Mouse (Mus musculus) heart, embryonic 11.5 days (tissue): ENCODE results near the gene Slc12a6. TPM values are rescaled to one million over a fixed set of nuclear protein-coding genes. Genes with fewer than 3 reads are reported as not detected.

Experiments
- ATAC-seq: fragments of 200-750 bp; cut with Nextera tagmentation; replicated peaks from 2 replicates; pipeline ENCODE4 v1.8.0; 2017; ENCODE audit warnings: moderate library complexity; ENCODE audit not compliant: insufficient number of reproducible peaks, low FRiP score, low TSS enrichment
- H3K27ac ChIP-seq: fragments of 300-500 bp; sonication (generic); 2 replicates; pipeline ENCODE4 v1.5.1; 2014; ENCODE audit warnings: mild to moderate bottlenecking, low read depth, low read length
- H3K27me3 ChIP-seq: fragments of 300-500 bp; sonication (generic); 2 replicates; pipeline ENCODE4 v1.6.1; 2014; ENCODE audit warnings: mild to moderate bottlenecking, low read length, mixed read lengths; ENCODE audit not compliant: control insufficient read depth, insufficient read depth
- H3K36me3 ChIP-seq: fragments of 300-500 bp; sonication (generic); 2 replicates; pipeline ENCODE4 v1.6.1; 2014; ENCODE audit warnings: mild to moderate bottlenecking, low read length, moderate library complexity, mixed read lengths; ENCODE audit not compliant: control insufficient read depth, insufficient read depth
- H3K4me1 ChIP-seq: fragments of 300-500 bp; sonication (generic); 2 replicates; pipeline ENCODE4 v1.6.1; 2014; ENCODE audit warnings: low read length; ENCODE audit not compliant: control insufficient read depth, insufficient read depth
- H3K4me2 ChIP-seq: fragments of 300-500 bp; sonication (generic); 2 replicates; pipeline ENCODE4 v1.6.1; 2014; ENCODE audit warnings: mild to moderate bottlenecking, moderate library complexity
- H3K4me3 ChIP-seq: fragments of 300-500 bp; sonication (generic); 2 replicates; pipeline ENCODE4 v1.5.1; 2014; ENCODE audit warnings: low read depth, low read length
- H3K9ac ChIP-seq: fragments of 300-500 bp; sonication (generic); 2 replicates; pipeline ENCODE4 v1.6.1; 2014; ENCODE audit warnings: mild to moderate bottlenecking, low read depth, low read length, moderate library complexity
- H3K9me3 ChIP-seq: fragments of 300-500 bp; sonication (generic); replicated peaks from 2 replicates; pipeline ENCODE4 v1.6.1; 2016; ENCODE audit warnings: low read length; ENCODE audit not compliant: control insufficient read depth
- WGBS: fragments of 180-500 bp; shearing (Covaris S2); extraction: QIAGEN DNeasy Blood & Tissue Kit; methylation state at CpG from one replicate; pipeline ENCODE4 v1.1.7; 2014; ENCODE audit not compliant: insufficient replicate concordance; 5-methylcytosine and 5-hydroxymethylcytosine counted together
- polyA plus RNA-seq: library from polyadenylated mRNA; unstranded; fragments of >200 nt; fragmentation: Nextera tagmentation; extraction: Ambion mirVana; gene quantifications from 2 replicates; pipeline ENCODE4 v1.2.1, GENCODE M21; 2014

The Slc12a6 gene
- polyA plus RNA-seq, 1 experiment from 2014 or later, result 12.8 TPM

GRCm38 (mm10) chr2:112259241-112259962 is 6.2 kb upstream of the Slc12a6 start, which contains the start of gene Nutm1:
Nutm1 (minus strand) TSS chr2:112259291.
- no peak for ATAC-seq
- 72% methylated on average over 10 of the region's 10 CpGs for WGBS
- Histone ChIP-seq H3K27me3 (no peaks in the 10 kb centered on the region), H3K4me3 (no peak within 1 kb of the TSS), H3K9ac (no peak within 1 kb of the TSS), H3K4me2 (no peak within 1 kb of the TSS), H3K9me3 (no peaks in the 10 kb centered on the region), H3K27ac (no peak within 1 kb of the TSS), H3K36me3 (no peaks in the 10 kb centered on the region), H3K4me1 (no peaks in the 10 kb centered on the region)

GRCm38 (mm10) chr2:112261748-112262653 is 3.6 kb upstream of the Slc12a6 start, which contains the start of gene Nop10:
Nop10 (plus strand) TSS chr2:112261926.
- Histone ChIP-seq H3K4me2 (peak within 1 kb of the TSS; percentile 76), H3K4me1 (no peaks in the 10 kb centered on the region), H3K9ac (peak within 1 kb of the TSS; percentile 82), H3K27ac (peak within 1 kb of the TSS; percentile 43; the same call in 1 of the 2 replicates), H3K27me3 (no peaks in the 10 kb centered on the region), H3K36me3 (no peaks in the 10 kb centered on the region), H3K9me3 (no peaks in the 10 kb centered on the region), H3K4me3 (peak within 1 kb of the TSS; percentile 70)
- ATAC-seq, result peak; percentile 44; the same call in 1 of the 2 replicates
- WGBS, result under 1% methylated on average over 36 of the region's 36 CpGs

- no peaks in the 10 kb centered on the region for H3K9me3 ChIP-seq
- no peaks in the 10 kb centered on the region for H3K36me3 ChIP-seq
- WGBS, result 31% methylated on average over 4 of the region's 4 CpGs
- no peaks in the 10 kb centered on the region for H3K27me3 ChIP-seq
- H3K4me1 ChIP-seq, result no peaks in the 10 kb centered on the region
- peak overlapping the region; percentile 70 for H3K4me3 ChIP-seq
- no peak for ATAC-seq
- no peak overlapping the region for H3K27ac ChIP-seq
- H3K4me2 ChIP-seq, result peak overlapping the region; percentile 76
- H3K9ac ChIP-seq, result peak overlapping the region; percentile 82
Observed at GRCm38 (mm10) chr2:112262779-112263295, 2.8 kb upstream of the Slc12a6 start.

- WGBS, result 69% methylated on average over 4 of the region's 4 CpGs
- no peaks in the 10 kb centered on the region for H3K36me3 ChIP-seq
- no peak overlapping the region for H3K4me2 ChIP-seq
- H3K27ac ChIP-seq, result no peak overlapping the region
- H3K27me3 ChIP-seq, result no peaks in the 10 kb centered on the region
- ATAC-seq, result no peak
- H3K9me3 ChIP-seq, result no peaks in the 10 kb centered on the region
- no peak overlapping the region for H3K9ac ChIP-seq
- no peak overlapping the region for H3K4me3 ChIP-seq
- no peaks in the 10 kb centered on the region for H3K4me1 ChIP-seq
Observed at GRCm38 (mm10) chr2:112264364-112264763, 1.3 kb upstream of the Slc12a6 start.

- H3K36me3 ChIP-seq, result no peaks in the 10 kb centered on the region
- peak within 1 kb of the TSS; percentile 85 for H3K4me3 ChIP-seq
- no peaks in the 10 kb centered on the region for H3K4me1 ChIP-seq
- no peaks in the 10 kb centered on the region for H3K9me3 ChIP-seq
- H3K9ac ChIP-seq, result peak within 1 kb of the TSS; percentile 88
- H3K27me3 ChIP-seq, result no peaks in the 10 kb centered on the region
- peak within 1 kb of the TSS; percentile 91 for H3K4me2 ChIP-seq
- 1% methylated on average over 11 of the region's 11 CpGs for WGBS
- ATAC-seq, result peak; percentile 40; the same call in 1 of the 2 replicates
- H3K27ac ChIP-seq, result peak within 1 kb of the TSS; percentile 91
Observed at GRCm38 (mm10) chr2:112266242-112266592, 592 bp downstream of the Slc12a6 start, which contains the start of gene Gm21985. Gm21985 (plus strand) TSS chr2:112266314.

- H3K4me1 ChIP-seq, result no peaks in the 10 kb centered on the region
- H3K27me3 ChIP-seq, result no peaks in the 10 kb centered on the region
- WGBS, result 36% methylated on average over 10 of the region's 10 CpGs
Observed at GRCm38 (mm10) chr2:112266780-112267179, 1.2 kb downstream of the Slc12a6 start.

GRCm38 (mm10) chr2:112267547-112268269 is 2.1 kb downstream of the Slc12a6 start:
- Histone ChIP-seq H3K27ac (no peak overlapping the region), H3K9ac (no peak overlapping the region)

More at GRCm38 (mm10) chr2:112266780-112267179, 1.2 kb downstream of the Slc12a6 start:
- Histone ChIP-seq H3K36me3 (no peaks in the 10 kb centered on the region), H3K4me2 (peak overlapping the region; percentile 91), H3K9ac (peak overlapping the region; percentile 88), H3K4me3 (peak overlapping the region; percentile 85), H3K27ac (0 out of 2 replicates have a peak overlapping the region, but pooled peaks have one; percentile 15), H3K9me3 (no peaks in the 10 kb centered on the region)
- no peak for ATAC-seq

GRCm38 (mm10) chr2:112270011-112270410 is 4.4 kb downstream of the Slc12a6 start:
- WGBS, result 73% methylated on average over 2 of the region's 2 CpGs
- no peak overlapping the region for H3K4me3 ChIP-seq

More at GRCm38 (mm10) chr2:112267547-112268269, 2.1 kb downstream of the Slc12a6 start:
- Histone ChIP-seq H3K4me1 (no peaks in the 10 kb centered on the region), H3K27me3 (no peaks in the 10 kb centered on the region), H3K4me3 (peak overlapping the region; percentile 85), H3K4me2 (peak overlapping the region; percentile 91), H3K9me3 (no peaks in the 10 kb centered on the region), H3K36me3 (no peaks in the 10 kb centered on the region)
- WGBS, result 64% methylated on average over 8 of the region's 8 CpGs
- ATAC-seq, result no peak

More at GRCm38 (mm10) chr2:112270011-112270410, 4.4 kb downstream of the Slc12a6 start:
- Histone ChIP-seq H3K27ac (no peak overlapping the region), H3K4me2 (no peak overlapping the region), H3K27me3 (no peaks in the 10 kb centered on the region), H3K4me1 (no peaks in the 10 kb centered on the region), H3K9me3 (no peaks in the 10 kb centered on the region), H3K36me3 (no peaks in the 10 kb centered on the region), H3K9ac (no peak overlapping the region)
- ATAC-seq, result no peak
